Mouse (Mus musculus): Measurements from ENCODE around the gene Ubac2.

GRCm38 (mm10) chr14:122042142-122042694 is 163.8 kb downstream of the Ubac2 start:
- TF ChIP-seq CTCF (IDR thresholded peaks at IDR 0.05) = 0 out of 2 replicates have a peak, but pooled peaks have one; percentile 2
- TF ChIP-seq EP300 (IDR thresholded peaks at IDR 0.05) = no peak

Measured in lung, postnatal 0 days (tissue).